Mouse (Mus musculus) adrenal gland, adult 2 months (tissue): ENCODE results near the gene Tenm2. TPM values are rescaled to one million over a fixed set of nuclear protein-coding genes. Genes with fewer than 3 reads are reported as not detected.

Experiments used
- DNase-seq: peaks from one replicate; pipeline ENCODE4 v3.0.0; 2021
- polyA plus RNA-seq: library from polyadenylated mRNA; depleted of rRNA; stranded (reverse); fragments of >200 nt; gene quantifications from 2 replicates; pipeline ENCODE4 v1.2.3, GENCODE M21; 2012
- total RNA-seq, 2 experiments: library from RNA; stranded (reverse); gene quantifications; 2 replicates each; pipeline ENCODE4 v1.2.3; 2021

The Tenm2 gene
- total and polyA plus RNA-seq, 3 experiments: 0.08 to 0.86 (median 0.23) TPM

DNA sequence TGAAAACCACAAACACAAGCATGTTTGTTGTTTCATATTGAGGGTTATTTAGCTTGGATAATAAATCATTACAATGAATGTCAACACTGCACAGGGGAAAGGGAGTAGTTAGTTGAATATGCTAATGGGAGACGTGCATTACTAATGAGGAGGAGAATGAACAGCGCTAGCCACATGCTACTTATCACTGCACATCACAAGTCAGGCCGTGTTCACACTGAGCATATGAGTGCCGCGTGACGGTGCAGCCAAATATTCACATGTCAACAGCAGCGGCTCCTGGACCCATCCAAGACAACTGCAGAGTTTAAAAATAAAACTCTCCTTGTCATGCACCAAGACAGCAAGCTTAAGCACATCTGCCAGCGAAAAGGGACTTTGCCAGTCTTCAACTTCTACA is 753.6 kb downstream of the Tenm2 start:
- DNase-seq: no peak

DNA sequence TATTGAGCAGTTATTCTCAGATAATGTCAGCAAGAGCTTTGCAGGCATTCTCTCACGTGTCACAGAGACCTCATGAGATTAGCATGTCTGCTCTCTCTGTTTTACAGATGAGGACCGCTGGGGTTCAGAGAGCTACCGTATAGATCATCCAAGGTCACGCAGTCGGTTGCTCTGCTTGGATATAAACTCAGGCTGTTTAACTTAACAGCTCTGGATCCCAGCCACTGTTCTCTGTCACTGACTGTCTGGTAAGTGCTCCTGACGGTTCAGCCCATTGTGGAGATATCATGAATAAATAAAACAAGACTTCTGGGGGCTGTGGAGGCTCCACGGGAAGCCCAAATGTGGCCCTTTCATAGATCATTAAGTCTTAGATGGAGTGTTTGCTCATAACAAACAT is 754.2 kb downstream of the Tenm2 start:
- no peak for DNase-seq

DNA sequence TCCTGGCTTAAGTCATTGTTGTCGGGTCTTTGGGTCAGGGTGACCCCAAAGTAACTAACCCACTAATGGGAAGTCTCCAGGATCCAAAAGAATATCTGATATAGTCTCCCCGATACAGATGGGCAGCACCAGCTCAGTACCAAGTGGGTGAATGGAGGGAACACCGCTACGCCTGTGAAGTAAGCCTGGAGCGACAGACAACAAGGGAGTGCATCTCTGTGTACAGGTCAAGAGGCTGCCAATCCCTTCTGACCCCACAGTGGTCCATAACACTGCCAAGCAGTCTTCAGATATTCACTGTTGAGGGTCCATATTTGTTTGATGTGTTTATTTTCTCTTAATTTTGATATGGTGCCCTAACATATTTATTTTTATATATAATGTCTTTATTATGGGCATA is 754.7 kb downstream of the Tenm2 start:
- no peak for DNase-seq

DNA sequence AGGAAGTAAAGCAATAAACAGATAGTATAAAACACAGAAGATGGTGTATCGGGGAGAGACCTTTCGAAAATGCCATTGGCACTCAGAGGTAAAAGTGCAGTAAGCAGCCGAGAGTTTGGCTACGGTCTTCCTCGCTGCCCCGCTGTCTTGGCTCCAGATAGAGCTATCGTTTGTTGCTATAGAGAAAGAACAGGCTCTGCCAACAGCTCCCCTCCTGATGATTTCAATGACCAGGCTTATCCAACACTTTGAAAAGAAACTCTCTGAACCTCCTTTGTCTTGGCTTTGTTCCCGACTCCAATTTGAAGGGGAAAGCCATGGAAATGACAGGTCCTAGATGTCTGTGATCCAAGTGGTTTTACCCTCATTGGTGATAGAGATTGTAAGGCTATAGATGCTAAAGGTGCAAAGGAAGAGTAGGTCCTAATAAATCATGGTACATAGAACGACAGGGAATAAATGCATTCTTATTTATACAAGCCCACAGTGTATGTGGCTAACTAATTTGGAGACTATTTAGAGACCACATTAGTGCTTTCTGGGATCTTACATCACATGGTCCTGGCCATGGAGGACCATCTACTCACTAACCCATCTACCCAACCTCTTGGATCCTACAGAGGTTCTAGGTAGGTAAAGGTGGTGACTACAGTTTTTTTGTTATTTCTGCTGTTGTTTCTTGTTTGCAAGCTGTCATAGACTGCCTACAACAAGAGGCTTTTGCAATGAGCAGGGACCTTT is 765.8 kb downstream of the Tenm2 start:
- no peak for DNase-seq

DNA sequence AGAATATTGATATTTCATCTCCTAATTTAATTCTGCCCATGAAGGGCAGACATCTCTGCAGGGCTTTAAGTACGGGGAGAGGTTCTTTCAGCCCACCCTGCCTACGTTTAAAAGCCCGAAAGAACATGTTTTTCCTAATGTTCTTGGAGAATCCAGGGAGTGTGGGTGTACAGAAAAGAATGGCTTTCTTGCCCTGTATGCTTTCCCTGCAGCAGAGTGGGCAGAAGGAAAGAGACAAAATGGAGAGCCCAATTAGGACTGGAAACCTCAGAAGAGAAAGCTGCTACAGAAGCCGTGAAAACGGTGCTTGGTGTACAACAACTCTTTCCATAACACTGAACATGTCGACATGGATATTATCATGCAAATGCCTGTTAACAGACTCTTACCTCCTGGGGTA is 777.3 kb downstream of the Tenm2 start:
- DNase-seq: no peak

DNA sequence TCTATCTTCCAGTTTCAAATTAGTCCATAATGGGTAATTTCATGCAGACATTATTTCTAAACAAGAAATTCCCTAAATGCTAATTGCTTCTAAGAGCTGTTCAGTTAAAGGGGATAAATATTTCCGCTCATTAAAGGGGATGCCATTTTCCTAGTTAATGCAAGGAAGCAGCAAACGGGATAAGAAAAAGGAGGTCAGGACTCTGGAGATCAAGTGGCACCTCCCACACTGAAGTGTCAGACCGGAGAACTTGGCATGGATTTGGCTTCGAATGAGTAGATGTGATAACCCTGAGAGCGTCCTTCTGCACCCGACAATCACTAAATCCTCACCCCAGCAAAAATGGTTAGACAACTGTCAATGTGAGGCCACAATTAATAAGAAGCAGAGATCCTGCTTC is 781.7 kb downstream of the Tenm2 start:
- DNase-seq: no peak

DNA sequence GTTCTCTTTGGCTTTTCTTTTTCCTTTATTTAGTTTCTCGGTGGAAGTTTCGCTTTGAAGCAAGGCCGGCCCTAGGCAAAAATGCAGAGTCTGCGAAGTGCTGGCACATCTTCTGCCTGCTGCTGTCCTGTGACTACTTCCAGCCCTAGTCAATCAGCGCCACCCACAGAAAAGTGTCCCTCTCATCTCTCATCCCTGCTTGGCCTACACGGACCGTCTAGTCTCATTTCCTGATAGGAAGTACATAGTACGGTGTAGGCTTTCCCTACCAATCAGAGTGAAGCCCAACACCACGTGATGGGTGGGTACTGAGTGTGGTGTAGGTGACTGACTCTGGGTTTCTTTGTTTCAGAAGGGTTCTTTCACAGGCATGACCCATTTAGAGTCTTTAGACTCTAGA is 783.3 kb downstream of the Tenm2 start:
- no peak for DNase-seq

DNA sequence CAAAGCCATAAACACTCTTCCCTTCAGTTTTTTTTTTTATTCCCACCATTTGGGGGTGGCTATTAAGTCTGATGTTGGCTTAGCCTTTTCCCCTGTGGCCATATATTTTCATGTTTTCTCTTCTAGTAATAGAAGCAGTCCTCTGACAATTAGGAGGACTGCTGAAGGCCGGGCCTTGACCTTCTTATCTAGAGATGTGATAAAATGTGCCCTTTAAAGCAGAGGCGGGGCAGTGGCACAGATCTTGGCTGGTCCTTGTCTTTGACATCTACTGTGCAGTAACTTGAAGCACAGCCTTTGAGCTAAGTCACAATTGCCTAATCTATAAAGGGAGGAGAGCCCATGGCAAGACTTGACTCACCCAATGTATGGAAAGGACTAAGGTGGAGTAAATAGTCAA is 789.4 kb downstream of the Tenm2 start:
- peak; percentile 70 for DNase-seq

DNA sequence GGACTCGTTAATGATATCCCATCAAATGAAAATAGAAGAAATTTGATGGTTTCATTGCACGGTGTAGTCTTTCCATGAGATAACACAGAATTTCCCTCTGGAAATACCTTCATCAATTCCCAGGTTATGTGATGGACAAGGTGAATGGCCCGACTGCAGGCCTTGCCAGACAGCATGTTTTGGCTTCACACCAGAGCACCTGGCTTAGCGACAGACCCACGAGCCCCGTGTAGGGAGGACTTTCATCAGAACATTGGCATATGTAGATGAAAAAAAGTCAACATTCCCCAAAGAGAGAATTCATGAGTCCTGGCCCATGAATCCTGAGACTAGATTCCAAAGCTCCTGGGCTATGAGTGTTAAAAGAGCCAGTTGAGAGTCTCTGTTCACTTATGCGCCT is 791.9 kb downstream of the Tenm2 start:
- DNase-seq: no peak

DNA sequence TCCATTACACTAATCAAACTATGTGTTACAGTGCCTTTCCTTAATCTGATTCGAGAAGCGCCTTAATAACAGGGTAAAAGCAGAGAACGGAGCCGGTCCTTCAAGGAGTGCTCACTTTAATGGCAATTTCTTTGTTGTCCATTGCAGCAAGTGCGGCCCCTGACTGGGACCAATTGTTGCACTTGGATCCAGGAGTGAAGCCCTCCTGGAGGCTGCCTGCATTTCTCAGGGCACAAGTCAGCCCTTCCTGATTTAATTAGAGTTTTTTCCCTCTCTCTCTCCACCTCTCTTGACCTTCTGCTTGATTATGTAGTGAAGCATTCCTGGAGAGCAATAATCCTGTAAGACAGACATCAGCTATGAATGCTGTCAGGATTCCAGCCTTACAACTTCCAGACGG is 794.0 kb downstream of the Tenm2 start:
- no peak for DNase-seq

DNA sequence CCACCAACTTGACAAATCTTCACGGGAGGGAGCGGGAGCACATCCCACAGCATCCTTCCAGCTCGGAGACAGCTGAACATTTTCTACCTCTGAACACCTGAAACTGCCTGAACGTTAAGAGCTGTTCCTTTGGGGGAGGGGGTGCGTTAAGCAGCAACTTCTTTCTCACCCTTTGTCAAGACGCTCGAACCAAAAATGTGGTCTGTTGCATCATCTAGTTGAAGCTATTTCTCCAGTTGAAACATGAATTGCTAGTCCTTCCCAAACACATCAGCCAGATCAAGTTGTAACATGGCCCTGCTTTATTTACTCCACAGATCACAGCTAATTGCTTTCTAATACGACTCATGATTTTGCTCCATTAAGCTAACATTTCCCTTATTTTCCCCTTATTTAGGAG is 799.5 kb downstream of the Tenm2 start:
- DNase-seq: no peak

DNA sequence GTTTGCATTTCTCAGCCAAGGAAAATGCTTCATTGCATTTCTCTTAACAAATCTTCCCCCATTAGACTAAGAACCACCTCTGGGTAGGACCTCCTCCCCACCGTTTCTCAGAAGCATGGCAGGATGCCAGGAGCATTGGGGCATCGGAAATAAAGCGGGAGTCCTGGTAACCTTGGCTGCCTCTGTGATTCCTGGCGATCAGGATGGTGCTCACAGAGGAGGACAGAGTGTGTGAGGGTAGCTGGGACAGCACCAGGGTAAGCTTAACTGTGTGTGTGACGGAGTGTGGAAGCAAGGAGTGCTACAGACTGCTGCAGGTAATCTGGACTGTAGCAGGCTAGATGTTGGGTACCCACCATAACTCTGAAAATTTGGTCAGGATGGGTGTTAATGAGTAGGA is 806.8 kb downstream of the Tenm2 start:
- DNase-seq: no peak

DNA sequence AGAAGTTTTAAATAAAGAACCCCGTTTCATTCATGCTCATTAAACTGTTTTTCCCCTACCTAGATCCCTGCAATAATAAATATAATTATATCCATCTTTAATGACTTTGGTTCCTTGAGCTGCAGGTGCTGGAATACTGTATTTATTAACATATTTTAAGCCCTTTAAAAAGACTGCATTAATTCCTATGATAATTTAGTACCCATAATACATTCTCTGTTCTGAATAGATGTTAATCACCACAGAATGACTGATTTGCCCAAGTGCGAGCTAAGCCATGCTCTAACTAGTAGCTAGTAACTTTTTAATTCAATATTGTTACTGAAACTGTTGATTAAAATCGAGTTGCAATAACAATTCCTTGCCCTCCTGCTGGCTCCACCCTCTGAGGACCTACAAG is 810.8 kb downstream of the Tenm2 start:
- DNase-seq: no peak

DNA sequence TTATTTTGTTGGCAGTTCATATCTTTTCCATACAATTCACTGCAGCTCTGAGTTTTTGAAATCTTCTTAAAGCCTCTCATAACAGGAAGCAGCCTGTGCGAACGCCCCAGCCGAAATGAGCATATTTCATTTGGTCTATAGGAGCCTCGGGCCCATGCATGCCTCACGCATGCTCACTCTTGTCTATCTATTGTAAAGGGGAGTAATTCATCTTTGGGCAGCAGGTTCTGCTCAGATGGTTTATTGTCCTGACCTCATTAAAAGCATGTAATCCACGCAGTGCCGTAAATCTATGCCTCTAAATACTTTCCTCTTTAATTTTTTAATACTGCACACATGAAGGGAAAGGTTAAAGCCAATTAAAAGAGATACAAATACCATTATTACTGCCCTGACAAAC is 815.7 kb downstream of the Tenm2 start:
- DNase-seq: no peak

DNA sequence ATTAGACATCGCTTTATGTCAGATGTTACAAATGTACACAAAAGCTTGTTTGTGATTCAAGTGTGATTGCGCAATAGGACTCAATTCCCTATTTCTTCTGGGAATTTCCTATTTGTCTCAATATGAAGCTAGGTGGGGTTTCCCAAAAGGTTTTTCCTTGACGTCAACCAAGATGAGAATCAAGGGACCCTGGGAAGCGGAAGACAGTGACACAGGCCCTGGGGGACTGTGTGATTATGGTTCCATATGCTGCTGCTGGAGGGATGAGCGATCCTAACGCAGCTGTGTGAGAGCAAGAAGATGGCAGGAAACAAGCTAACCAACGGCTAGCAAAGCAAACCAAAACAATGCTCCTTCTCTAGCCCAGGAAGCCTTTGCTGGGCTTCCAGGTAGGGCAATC is 820.5 kb downstream of the Tenm2 start:
- no peak for DNase-seq

DNA sequence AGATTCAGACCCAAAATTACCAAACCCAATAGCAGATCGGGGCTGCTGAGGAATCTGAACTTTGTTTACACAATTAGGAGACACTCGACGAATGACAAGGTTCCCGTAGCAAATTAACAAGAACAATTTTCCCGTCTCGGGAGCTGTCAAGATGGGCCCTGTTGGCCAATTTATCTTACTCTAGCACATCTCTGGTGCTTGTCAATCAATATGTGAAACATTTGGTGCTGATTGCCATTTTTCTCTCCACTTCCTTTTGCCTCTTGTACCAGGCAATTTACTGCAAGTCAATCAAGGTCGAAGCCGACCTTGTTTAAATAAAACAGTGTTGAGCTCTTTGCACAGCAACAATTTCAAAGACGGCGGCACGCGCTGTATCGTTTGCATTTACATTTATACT is 824.9 kb downstream of the Tenm2 start:
- DNase-seq: no peak

DNA sequence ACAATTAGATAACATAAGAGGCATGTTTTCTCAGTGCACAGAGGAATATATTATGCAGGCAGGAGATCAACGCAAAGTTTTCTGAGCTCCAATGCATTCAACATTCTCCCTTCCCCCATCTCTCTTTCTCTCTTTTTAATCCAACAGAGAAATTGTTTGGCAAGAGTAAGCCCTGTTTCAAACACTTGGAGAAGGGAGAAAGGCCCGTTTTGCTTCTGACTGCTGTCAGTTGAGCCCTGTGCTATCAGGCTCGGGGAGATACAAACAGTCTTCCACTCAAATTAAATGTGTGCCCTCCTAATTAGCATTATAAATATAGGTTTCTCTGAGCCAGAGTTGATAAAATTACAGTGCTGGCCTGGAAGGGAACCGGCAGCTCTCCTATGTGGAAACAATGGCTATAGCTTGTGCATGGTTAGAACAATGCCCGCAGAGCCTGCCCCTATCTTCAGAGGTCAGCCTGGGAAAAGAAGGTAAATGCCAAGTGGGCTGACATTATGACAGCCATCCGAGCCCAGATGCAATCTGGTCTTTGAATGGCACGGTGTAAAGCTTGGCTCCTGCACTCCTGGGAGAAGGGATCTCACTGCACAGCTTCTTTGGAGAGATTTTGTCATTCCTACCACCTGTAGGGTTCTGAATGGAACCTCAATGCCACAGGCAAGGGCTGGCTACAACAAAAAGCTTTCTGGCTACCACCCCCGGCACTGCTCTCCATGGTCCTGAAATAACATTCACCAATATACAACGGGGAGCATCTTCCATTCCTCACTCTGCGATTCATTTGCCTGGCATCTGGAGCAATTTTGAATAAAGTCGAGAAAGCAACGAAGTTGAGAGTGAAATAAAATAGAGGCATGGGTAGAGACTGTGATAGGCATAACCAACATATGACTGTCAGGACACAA is 839.7 kb downstream of the Tenm2 start:
- DNase-seq: no peak

DNA sequence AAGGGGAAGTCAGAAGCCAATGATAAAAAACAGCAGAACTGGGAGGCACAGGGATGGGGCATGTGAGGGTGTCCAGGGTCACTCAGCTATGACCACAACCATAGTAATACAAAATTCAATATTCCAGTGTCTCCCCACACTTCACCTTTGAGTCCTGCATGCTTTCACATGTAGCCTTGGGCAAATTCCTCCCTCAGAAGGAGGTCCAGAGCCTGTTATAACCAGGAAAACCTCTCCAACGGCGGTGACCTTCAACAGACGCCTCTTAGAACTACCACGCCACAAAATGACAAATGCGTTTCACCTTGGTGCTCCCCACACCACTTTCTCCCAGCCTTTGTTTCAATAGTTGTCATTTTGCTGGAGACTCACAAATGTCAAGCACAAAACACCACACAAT is 851.1 kb downstream of the Tenm2 start:
- DNase-seq: peak; percentile 20

DNA sequence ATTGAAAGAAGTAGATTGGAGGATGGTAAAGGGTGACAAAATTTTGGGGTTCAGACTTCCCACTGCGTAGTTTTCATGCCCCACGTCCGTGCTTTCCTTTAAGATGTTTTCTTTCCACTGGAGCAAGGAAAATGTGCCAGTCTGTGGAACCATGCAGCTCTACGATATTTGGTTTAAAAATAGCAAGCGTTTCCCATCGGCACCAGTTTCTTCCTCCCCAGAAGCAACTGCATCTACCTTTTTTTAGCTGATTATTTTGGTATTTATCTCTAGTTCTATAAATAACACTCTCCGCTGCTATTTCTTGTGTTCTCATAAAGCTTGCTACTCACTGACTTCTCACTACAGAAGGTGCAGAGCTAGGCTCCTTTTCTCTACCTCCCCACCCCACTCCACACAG is 864.0 kb downstream of the Tenm2 start:
- no peak for DNase-seq

DNA sequence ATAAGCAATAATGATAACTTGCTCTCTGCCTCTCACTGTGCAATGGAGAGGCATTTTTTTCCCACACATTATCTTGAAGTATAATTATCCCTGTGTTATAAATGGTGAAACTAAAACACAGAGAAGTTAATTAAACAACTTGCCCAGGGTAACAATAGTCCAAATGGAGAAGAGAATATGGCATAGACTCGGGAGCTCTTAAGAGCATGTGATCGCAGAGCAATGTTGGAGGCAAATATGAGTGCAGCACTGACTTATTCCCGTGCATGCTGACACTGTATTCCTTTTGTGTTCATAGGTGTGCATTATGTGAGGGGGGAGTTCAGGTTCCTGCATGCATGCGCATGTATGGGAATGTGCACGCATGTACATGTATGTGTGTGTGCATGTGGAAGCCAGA is 870.7 kb downstream of the Tenm2 start:
- no peak for DNase-seq

DNA sequence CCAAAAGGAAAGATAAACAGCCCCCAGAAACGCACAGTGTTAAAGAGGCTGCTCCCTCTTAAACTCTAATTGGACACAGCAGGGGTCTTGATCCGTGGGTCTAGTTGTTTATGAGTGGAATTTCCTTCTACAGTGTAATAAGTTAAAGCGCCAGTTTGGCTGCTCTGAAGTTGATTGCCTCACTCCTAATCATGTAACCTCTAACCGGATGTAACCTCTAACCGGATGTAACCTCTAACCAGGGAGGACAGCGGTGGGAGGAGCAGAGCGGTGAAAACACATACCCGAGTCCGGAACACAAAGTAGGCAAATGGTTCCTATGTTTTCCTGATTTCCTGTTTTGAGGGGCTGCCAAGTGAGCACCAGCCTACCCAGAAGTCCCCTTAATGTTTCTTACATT is 871.3 kb downstream of the Tenm2 start:
- no peak for DNase-seq

DNA sequence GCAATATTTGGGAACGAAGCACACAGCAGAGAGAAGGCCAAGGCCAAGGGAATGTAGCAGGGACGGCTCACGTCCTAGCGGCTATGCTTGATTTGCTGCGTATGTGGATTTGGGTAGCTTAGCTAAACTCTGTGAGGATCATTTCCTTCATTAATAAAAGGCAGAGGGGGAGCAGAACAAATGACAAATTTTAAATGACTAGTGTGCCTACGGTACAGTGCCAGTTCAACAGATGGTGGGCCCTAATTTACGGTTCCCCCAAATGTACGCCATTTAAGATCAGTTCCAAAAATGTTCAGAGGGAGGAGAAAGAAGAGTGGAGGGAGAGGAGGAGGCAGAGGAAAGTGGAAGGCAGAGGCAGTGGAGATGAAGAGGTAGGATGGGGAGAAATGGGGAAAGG is 873.2 kb downstream of the Tenm2 start:
- no peak for DNase-seq

DNA sequence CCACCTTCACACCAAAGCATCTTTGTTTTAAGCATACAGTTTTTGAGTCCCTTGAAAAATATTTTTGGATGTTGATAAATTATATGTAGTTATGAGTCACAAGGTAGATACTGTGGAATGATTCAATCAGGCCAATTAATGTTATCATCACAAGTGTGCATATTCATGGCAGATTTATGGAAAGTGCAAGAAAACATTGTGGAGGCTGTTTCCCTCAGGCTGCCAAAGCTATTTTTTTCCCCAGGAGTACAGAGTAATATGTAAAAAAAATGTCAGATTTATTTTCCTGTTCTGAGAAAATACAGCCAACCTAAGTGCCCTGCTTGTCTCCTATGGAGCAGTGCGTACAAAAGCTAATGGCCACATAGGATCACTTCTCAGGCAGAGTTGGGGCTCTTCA is 882.5 kb downstream of the Tenm2 start:
- no peak for DNase-seq

DNA sequence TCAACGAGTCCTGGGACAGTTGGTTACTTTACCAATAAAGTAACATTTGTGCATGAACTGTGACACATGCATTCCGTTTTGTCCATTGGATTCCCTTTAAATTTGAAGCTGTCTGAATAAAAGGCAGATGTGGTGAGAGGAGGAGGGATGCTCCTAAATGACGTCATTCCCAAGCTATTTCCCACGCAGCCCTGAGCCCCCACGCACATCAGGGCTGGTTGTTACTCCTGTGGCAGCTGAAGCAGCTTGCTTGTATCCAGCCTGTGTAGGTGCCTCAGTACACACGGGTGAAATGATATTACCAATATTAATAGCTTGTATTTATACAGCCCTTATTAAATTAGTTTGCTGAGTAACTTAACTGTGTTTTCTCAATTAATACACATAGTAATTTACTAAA is 884.0 kb downstream of the Tenm2 start:
- DNase-seq: no peak
